Mouse (Mus musculus) cerebellum, adult 2 months (tissue): ENCODE measurements around the gene Nebl.

Experiments used
- CTCF ChIP-seq: fragments of 200-500 bp; IDR thresholded peaks from 2 replicates; pipeline ENCODE4 v1.5.1; 2011; ENCODE audit warnings: low read depth, mild to moderate bottlenecking, control low read depth, low read length, moderate library complexity, borderline replicate concordance; ENCODE audit not compliant: insufficient read depth
- POLR2A ChIP-seq: fragments of 200-500 bp; IDR thresholded peaks from 2 replicates; pipeline ENCODE4 v1.6.1; 2011; ENCODE audit warnings: low read length, control low read depth, borderline replicate concordance; ENCODE audit not compliant: insufficient read depth

- TF ChIP-seq CTCF (no peak), POLR2A (no peak)
Measured at GRCm38 (mm10) chr2:17649728-17650127, 81.5 kb downstream of the Nebl start.
